Mouse (Mus musculus) kidney, postnatal 10 days (tissue): Measurements from ENCODE around the gene Yipf3.

Experiments used
- DNase-seq: peaks from one replicate; pipeline ENCODE4 v3.0.0; 2021; ENCODE audit warnings: mixed read lengths

The Yipf3 gene

DNA sequence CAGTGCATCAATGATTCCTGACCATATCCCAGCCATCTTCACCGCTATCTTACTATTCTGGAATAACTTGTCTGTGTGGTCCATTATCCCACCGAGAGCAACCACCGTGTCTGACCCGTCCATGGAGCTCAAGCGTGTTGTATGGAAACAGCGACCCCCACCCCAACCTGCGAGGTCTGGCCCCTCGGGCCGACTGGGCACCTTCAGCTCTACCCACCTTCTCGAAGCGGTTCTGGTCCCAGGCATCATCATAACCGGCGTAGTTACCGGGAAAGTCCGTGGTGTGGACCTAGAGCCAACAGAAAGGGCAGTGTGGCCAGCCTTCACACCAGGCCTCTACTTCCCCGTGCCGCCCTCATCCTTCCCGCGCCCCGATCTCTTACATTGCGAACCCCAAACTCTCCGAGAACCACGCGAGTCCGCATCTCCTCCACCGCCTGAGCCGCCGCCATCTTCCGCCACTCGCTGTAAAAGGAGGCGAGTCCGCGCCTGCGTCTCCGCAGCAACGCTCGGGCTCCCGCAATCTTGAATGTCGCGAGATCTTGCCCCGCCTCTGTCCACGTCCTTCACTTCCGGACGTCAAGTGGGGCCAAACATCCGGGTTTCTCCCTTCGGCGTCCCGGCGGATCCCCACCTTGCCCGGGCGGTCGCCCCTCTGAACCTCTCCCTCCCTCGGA is at the start of gene Yipf3, which contains the start of gene Polr1c:
Yipf3 (plus strand) TSS at position 569 of the 677 bp plus-strand sequence.
Polr1c (minus strand) TSS at position 543 of the 677 bp plus-strand sequence.
- DNase-seq: peak; percentile 98

DNA sequence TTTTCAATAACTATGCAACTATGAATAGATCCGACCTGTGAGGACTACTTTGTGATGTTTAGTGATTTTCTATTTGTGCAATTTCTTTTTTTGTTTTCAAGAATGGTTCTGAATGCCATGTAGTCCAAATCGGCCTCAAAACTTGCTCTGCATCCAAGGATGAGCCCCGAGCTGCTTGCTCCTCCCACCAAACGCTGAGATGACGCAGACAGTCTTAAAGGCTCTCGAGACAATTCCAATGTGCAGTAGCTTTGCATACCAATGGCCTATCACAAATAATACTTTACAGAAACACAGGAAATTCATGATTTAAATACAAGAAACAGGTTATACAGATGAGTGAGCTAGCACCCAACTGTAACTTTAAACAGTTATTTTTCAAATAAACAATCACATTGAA is 46.7 kb upstream of the Yipf3 start:
- DNase-seq: peak; percentile 17

DNA sequence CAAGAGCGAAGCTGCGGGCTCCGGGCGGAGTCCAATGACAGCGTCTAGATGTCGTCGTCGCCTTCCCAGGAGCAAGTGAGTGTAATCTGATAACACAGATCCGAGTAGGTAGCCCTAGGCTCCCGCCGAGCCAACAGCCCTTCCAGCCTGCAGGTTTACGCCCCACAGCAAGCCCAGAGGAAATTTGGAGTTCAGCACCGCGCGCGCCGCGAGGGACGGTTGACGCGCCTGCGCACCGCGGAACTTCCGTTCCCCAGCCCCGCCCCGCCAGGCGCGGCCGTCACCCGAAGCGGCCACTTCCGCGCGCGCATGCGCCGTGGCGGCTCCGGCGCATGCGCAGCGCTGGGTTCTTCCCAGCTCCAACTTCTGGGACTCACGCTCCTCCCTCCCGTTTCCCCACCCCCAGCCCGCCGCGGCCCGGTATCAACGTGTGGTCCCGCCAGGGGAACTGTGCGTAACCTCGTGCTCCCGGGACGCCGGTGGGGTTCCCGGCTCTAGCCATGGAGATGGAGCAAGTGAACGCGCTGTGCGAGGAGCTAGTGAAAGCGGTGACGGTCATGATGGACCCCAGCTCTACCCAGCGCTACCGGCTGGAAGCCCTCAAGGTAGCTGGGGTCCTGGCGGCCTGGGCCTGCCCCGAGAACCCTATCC is 45.3 kb upstream of the Yipf3 start, which contains the start of the genes Polh and Xpo5:
Polh (minus strand) TSS at position 225 of the 651 bp plus-strand sequence.
Xpo5 (plus strand) TSS at position 362 of the 651 bp plus-strand sequence.
- peak; percentile 96 for DNase-seq

DNA sequence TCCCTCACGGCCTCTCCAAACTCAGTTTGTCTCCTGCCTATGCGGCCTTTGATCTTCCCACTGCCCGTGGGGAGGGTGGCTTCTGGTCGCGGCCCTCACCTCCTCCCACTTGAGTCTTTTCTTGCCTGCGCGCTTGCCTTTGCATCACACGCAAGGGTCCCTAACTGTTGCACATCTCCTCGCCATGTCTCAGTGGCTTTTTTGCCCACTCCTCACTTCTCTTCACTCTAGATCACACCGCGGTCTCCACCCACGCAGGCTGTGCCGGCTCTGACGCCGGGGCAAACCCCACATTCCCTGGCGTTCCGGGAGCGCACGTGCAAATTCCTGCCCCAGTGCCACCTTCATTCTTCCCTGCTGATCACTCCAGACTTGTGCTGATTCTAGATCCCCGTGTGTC is 44.8 kb upstream of the Yipf3 start:
- DNase-seq: peak; percentile 53

DNA sequence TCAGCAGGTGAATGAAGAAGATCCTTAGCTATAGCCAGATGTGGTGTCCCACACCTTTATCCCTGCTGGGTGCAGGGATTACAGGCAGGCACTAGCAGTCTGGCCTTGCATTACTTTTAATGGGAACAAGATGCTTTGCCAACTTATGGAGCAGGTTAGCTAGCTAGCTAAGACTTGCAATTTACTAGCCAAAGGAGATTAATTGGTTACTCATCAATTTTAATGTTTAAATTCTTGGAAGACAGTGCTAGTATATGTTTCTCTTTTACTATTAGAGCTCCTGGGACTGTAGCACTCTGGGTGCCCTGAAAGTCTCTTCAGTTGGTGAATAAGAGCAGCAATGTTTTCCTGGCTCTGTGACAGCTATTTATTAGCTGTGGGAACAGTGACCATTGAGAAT is 41.2 kb upstream of the Yipf3 start:
- DNase-seq: no peak

DNA sequence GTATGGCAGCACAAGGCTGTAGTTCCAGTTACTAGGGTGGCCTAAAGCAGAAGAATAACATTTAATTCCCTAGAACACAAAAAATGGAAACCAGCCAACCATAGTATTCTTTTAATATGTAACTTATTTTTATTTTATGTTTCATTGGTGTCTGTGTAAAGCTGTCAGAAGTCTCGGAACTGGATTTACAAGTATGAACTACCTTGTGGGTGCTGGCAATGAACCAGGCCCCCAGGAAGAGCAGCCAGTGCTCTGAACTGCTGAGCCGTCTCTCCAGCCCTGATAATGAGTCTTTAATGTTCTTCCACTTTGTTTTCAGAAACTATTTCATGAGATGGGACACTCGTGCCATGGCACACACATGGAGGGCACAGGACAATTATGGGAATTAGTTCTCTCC is 37.3 kb upstream of the Yipf3 start:
- peak; percentile 69 for DNase-seq

DNA sequence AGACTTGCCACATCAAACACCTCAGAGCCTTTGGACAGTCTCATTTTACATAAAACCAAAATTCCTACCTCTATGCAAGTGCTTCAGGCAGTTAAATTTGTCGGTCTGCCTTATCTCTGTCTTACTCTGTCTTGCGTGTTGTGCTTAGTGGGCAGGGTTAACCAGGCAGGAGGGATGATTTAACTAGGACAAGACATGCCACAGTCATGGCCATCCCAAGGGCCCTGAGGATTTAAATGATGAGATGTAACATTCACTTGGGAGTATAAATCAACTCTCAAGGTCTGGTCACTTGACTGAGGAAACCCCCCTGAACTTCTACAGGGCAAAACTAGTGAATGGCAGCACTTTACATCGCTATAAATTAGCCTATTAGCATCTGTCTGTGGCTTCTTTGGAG is 26.3 kb upstream of the Yipf3 start:
- DNase-seq: no peak

DNA sequence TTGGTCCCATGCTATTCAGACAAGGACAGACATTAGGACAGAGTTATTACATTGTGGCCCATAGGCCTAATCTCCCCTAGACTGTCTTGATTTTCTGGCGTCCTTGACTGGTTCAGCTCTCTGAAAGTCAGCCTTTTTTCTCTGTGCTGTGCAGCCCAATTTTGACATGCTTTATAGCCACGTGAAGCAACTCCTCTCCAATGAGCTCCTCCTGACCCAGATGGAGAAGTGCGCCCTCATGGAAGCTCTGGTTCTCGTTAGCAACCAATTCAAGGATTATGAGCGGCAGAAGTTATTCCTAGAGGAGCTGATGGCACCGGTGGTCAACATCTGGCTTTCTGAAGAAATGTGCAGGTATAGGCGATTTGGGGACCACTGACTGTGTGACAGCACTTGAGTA is 20.3 kb upstream of the Yipf3 start:
- DNase-seq: no peak

DNA sequence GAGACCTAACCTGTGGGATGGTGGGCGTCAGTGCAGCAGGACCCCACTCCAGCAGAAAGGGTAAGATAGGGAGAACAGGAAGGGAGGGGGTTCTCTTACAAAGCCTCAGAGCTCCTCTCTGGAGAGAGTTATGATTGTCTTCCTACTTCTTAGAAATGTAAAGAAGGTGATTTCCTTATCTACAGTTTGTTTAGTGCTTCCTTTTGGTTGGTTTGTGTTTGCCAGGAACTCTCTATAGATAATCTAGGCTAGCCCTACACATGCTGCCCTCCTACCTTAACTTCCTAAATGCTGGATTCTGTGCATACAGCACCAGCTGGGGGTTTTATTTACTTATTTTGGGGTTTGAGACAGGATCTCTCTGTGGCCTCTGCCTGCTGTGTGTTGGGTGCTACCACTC is 11.8 kb upstream of the Yipf3 start:
- DNase-seq: no peak

DNA sequence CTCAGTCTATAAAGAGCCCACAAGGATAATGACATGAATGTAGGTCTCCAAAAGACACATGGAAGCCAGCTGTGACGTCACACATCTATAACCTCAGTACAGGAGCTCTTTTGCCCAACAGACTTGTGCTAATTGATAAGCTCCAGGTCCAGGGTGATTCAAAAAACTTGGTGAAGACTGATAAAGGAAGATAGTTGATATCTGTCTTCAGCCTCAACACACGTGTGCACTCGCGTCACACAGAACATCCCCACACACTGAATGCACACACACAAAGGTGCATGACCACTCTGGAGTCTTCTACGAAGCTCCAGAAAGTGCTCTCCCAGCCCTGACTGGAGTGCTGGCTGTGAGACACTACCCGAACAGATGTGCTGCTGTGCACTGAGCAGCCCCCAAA is 10.8 kb upstream of the Yipf3 start:
- no peak for DNase-seq

DNA sequence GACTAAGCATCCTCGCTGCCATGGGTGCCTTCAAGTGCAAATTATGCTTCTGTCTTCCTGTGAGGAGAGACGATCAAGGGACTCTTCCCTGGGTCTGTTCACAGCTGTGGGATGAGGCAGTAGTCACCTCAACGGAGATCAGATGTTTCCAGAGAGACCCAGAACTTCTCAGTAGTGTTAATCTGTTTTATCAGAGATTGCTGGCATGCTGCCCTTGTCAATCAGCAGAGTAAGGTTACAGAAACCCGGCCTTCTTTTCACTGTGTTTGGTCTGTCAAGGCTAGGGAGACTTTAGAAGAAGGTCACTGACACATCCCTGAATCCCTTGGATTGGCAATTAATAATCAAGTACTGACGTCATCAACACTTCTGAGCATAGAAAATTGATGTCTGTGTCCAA is 10.4 kb upstream of the Yipf3 start:
- no peak for DNase-seq

DNA sequence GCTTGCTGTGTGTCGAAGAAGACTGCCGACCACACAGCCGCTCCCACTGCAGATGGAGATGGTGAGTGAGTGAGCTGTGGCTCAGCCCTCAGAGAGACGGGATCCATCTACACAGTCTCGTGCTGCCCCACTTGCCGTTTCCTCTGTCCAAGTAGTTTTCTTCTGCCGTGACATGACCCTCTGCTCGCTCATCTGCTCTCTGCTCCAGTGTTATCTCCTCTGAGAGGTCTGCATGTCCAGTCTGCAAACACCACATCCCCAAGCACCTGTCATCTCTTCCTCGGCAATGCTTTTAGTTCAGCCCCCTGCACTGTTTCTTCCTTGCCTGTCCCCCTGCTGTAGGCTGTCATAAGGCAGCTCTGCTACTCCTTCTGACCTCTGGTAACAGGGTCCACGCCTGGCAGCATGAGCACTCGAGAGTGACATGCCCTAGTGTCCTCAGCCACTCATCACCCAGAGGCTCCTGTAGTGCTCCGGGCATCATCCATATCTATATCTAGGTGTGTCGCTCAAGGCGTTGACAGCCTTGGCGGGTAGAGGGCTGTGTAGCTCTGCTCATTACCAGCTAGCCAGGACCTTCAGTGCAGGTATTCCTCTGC is 8.3 kb upstream of the Yipf3 start:
- no peak for DNase-seq

DNA sequence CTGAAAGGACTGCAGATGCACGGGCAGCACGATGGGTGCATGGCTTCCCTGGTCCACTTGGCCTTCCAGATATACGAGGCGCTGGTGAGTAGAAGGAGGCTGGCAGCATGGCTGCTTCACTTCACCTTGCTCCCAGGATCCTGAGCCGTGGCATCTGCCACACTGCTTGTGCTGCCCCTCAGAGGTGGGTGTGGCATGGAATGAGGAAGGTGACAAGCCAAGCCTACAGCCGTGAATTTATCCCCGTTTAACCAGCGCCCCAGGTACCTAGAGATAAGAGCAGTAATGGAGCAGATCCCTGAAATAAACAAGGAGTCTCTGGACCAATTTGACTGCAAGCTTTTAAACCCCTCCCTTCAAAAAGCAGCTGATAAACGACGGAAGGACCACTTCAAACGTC is 6.4 kb upstream of the Yipf3 start:
- no peak for DNase-seq

DNA sequence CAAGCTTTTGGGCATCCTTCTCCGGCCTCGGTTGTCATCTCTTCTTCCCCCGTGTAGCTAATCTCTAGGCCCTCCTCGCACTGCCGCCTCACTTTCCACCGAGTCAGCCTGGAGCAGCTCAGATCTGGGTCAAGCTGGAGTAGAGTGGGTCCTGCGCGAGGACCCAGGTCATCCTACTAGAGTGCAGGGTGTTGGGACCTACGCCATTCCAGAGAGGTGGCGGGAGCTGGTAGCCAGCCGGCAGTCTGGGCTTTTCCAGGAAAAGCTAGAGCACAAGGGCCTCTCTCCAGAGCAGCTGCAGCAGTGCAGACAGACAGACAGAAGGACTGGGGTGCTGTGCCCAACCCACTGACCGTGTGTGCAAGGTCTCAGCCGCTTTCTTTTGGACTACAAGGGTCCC is 5.6 kb upstream of the Yipf3 start:
- DNase-seq: no peak

DNA sequence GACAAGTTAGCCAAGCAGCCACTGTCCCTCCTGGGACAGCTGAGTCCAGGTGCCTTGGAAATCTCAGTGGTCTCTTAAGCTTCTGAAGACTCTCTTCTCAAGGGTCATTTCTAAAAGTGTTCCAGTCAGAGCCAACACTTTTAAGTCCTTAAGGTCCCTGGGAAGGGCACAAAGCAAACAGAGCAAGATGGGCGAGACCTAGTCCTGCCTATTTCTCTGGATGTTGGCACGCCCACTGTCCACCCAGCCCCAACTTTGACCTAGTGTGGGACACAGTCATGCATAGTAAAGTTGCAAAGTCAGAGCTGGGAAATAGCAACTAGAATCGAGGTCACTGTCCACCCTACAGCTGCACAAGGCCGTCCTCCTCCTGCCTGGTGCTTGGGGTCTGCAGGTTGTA is 4.9 kb upstream of the Yipf3 start:
- no peak for DNase-seq

DNA sequence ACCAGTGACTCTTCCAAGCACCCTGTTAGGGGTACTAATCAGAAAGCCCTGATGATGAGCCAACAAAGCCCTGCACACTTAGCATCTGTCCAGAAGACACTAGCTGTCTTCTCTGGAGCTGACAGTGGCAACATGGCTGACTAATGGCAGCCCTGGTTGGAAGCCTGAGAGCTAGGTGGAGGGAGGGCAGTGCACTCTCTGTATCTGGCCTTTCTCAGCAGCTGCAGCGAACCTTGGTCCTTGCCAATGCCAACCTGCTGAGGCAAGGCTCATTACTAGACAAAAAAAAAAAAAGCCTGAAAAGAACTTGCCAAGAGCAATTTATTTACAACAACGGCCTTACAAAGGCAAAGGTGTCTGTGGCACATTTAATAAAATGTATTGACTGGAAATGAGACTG is 4.3 kb upstream of the Yipf3 start:
- no peak for DNase-seq

DNA sequence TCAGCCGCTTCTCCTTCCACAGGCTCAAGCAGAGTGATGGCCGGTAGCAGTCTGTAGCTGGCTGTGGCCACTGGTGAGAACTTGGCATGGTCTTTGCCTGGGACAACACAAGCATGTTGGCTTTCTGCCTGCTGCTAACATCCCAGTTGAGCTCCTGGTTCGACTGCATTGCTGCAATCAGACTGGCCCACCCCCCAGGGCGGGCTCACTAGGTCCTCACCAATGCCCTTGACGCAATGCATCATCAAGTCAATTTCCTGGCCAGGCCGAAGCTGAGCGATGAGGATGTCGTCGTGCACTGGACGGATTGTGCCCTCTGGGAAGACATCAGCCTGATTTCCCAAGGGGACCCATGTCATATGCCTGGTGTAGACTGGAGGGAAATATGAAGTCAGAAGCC is 3.3 kb upstream of the Yipf3 start:
- DNase-seq: no peak

DNA sequence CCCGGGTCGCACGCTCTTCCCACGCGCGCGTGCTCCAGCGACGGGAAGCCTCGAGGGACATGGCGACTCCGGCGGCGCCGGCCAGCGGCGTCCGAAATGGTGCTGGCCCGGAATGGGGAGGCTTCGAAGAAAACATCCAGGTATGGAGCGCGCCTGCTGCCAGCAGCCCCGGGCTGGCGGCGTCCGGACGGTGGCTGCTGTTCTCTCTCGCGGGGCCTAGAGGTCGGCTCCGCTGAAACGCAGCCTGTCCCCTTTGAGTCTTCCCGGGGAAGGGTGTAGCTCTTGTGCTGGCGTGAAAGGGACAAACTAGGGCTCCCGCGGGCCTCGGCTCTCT is 276 bp downstream of the Yipf3 start:
- DNase-seq: no peak

DNA sequence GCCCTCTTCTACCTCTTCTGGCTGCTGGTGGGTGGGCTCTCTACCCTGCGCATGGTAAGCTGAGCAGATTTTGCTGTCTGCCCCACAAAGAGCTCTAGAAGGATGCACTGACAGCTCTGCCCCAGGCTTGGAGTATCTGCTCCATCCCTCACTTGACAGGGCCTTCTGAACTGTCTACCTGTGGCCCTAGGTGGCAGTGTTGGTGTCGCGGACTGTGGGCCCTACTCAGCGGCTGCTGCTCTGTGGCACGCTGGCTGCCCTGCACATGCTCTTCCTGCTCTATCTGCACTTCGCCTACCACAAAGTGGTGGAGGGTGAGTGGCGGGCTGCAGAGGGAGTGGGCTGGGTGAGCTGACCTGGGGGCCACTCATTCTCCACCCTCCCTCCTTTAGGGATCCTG is 3.3 kb downstream of the Yipf3 start:
- DNase-seq: no peak

DNA sequence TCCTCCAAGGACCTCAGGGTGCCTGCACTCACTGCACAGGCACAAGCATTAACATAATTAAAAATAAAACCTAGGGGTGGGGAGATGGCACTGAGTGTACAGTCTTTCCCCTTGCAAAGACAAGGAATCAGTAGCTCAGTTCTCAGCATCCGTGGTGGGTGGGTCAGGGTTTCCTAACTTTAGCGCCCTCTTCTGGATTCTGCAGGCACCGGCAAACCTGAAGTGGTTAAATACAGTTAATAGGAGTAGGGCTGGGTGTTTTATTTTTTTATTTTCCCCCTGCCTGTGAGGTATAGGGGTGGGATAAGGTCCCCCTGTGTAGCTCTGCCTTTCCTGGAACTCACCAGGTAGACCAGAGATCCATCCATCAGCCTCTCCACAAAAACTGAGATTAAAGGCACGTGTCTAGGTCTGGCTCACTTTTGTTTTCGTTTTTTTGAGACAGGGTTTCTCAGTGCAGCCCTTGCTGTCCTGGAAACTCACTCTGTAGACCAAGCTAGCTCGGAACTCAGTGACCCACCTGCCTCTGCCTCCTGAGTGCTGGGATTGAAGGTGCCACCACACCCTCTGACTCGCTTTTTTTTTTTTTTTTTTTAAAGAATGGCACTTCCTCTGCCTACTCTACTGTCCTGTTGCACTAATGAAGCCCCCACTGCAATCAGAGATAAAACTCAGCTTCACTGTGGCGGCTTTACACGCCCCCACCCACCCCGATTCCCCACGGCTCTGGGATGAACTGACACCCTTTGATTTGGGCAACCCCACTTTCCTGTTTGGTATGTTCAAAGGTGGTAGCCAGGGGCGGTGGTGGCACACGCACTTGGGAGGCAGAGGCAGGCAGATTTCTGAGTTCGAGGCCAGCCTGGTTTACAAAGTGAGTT is 4.9 kb downstream of the Yipf3 start:
- DNase-seq: peak; percentile 60

DNA sequence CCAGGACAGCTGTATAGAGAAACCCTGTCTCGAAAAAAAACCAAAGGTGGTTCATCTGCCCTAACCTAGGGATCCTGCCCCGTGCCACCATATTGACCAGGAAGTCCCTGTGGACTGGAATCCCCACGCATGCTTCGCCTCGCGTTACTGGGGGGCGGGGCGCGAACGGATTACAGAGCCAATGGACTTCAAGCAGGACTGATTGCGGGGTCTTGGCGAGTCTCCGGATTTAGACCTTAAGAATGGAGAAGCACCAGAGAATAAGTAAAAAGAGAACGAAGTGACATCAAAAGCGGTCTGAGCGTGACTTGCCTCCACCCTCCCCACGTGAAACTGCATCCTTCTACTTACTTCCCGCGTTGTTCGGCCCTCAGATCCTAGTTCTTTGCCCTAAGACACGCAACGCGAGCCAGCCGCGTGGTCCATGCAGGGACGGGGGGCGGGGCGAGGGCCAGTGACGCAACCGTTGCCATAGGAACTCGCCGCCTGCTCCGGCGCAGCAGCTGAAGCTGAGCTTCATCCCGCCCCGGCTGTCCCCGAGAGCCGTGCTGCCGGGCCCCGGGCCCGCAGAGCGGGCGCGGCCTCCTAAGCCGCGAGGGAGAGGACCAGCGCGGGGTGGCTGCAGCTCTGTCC is 5.7 kb downstream of the Yipf3 start, which contains the start of gene Lrrc73:
Lrrc73 (plus strand) TSS at position 80 of the 633 bp plus-strand sequence.
- DNase-seq: peak; percentile 98

DNA sequence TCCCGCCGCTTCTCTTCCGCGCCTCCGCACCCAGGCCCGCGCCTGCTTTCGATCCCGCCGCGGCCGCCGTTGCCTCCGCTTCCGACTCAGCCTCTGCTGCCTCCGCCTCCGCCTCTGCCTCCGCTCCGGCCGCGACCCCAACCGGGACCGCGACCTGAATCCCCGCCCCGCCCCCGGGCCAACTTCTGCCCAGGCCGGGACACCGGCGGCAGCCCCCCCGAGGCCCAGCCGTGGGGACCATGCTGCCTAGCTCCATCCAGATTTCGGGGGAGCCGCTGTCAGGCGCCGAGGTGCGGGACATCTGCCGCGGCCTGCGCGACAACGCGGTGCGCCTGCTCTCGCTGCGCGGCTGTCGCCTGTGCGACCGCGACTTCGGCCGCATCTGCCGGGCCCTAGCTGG is 6.2 kb downstream of the Yipf3 start:
- peak; percentile 62 for DNase-seq

DNA sequence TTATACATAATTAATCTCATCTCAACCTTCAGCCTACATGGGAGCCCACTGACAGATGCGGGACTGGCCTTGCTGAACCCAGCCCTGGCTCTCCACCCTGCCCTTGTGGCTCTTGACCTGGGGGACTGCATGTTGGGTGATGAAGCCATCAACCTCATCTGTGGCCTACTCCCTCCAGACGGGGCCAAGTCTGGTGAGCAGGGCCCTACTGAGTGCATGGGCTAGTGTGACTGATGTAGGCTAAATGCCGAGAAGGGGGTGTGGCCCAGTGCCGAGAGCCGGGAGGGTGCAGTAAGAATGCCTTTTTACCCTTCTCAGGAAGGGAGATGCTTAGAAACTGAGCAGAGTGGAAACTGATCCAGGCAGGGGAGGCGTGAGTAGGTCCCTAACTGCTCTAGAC is 7.3 kb downstream of the Yipf3 start:
- no peak for DNase-seq
